Mouse (Mus musculus) embryonic fibroblast, embryonic 13.5 days (primary cell): Measurements from ENCODE around the gene Aip.

Experiments used
- CTCF ChIP-seq: IDR thresholded peaks from 2 replicates; pipeline ENCODE4 v1.5.1; 2011; ENCODE audit warnings: mild to moderate bottlenecking, control low read depth, low read length, moderate library complexity, borderline replicate concordance; ENCODE audit not compliant: insufficient read depth
- POLR2A ChIP-seq: IDR thresholded peaks from 2 replicates; pipeline ENCODE4 v1.6.1; 2011; ENCODE audit warnings: low read depth, mild to moderate bottlenecking, control low read depth, low read length, moderate library complexity

GRCm38 (mm10) chr19:4108535-4108934 is 17.1 kb downstream of the Aip start:
- no peak for TF ChIP-seq CTCF
- TF ChIP-seq POLR2A = no peak
